Mouse (Mus musculus): Measurements from ENCODE around the gene Ezh1. TPM values are rescaled to one million over a fixed set of nuclear protein-coding genes. Genes with fewer than 3 reads are reported as not detected.

The Ezh1 gene
- polyA plus RNA-seq, 1 experiment from 2014 or later, result 18.6 TPM

DNA sequence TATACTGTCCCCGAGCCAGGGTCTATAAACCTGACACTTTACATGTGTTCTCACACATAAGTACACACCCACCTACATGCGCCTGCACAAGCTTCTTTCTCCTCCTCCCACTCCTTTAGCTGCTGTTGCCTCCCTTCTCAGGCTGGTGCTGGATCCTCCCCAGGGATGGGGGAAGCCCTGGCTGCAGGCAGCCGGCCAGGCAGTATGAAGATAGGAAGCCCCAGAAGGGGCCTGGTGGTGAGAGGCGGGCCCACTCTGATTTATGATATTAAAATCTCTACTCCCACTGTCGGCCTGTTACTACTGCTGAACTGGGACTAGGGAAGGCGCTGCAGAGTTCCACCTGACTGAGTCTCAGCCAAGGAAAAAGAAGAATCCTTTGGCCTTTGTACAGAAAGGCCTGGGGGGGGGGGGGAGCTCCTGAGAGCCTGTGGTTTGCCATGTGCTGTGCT, 33.0 kb upstream of the Ezh1 start:
- Histone ChIP-seq H3K4me2 (ENCODE audit: low read length) (peak overlapping the region; percentile 97), H3K9me3 (replicated peaks; ENCODE audit: low read length) (no peaks in the 10 kb centered on the region), H3K36me3 (ENCODE audit: insufficient read depth, low read length) (0 out of 2 replicates have a peak, but pooled peaks cover 8% of the 10 kb centered on the region), H3K4me1 (replicated peaks; ENCODE audit: insufficient read depth, low read length) (peaks cover 33% of the 10 kb centered on the region), H3K9ac (ENCODE audit: low read depth, low read length) (no peak overlapping the region), H3K27me3 (ENCODE audit: insufficient read depth, low read length) (peaks cover 4% of the 10 kb centered on the region; the same call in 1 of the 2 replicates), H3K4me3 (replicated peaks; ENCODE audit: low read depth, low read length) (no peak overlapping the region), H3K27ac (peak overlapping the region; percentile 90)
- ATAC-seq (replicated peaks; ENCODE audit: low FRiP score, low read depth), result peak; percentile 57
- WGBS, result 3% methylated on average over 6 of the region's 6 CpGs
- TF ChIP-seq CTCF (IDR thresholded peaks at IDR 0.05; ENCODE audit: low read depth), result no peak
- DNase-seq (ENCODE audit: low spot score), result peak; percentile 89

DNA sequence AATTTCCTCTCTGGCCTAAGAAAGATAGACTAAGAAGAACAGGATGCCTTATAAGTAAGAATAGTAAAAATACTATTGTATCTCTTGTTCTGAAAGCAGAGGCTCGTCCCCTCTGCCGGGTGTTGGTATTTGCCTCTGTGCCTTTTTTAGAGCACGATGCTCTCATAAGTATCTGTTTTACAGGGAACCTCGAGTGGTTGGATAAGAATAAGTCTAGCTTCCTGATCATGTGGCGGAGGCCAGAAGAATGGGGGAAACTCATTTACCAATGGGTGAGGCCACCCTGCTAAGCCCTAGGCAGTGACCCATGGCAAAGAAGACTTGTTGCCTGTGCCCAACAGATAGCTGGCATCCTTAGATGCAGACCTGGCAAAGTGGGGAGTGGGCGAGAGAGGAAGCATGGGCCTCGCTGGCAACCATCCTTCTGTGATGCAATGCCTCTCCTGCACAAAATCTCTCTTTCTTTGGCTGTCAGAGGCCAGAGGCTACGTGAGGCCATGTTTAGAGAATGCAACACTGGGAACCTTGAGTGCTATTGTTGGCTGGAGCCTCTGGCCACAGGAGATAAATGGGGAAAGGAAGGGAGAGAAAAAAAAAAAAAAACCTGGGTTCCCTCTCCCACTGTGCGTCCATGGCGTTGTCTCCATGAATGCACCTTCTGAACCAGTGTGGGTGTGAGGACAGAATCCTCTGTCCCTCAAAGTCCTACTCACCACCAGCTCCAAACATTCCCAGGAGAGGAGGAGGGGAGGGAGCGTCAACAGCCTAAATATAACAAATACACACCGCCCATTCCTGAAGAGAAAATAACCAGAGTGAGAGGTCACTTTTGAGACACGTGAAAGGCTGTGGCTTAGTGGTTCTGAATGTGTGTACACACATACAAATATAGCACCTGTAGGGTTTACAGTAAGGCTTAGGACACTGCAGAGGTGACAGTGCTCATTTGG, 29.8 kb upstream of the Ezh1 start:
- Histone ChIP-seq H3K4me1 (replicated peaks; ENCODE audit: insufficient read depth, low read length) (peaks cover 22% of the 10 kb centered on the region), H3K27ac (no peak overlapping the region), H3K4me2 (ENCODE audit: low read length) (no peak overlapping the region), H3K27me3 (ENCODE audit: insufficient read depth, low read length) (no peaks in the 10 kb centered on the region), H3K9me3 (replicated peaks; ENCODE audit: low read length) (no peaks in the 10 kb centered on the region), H3K36me3 (ENCODE audit: insufficient read depth, low read length) (0 out of 2 replicates have a peak, but pooled peaks cover 8% of the 10 kb centered on the region), H3K4me3 (replicated peaks; ENCODE audit: low read depth, low read length) (no peak overlapping the region), H3K9ac (ENCODE audit: low read depth, low read length) (no peak overlapping the region)
- no peak for ATAC-seq (replicated peaks; ENCODE audit: low FRiP score, low read depth)
- TF ChIP-seq CTCF (IDR thresholded peaks at IDR 0.05; ENCODE audit: low read depth), result no peak
- no peak for DNase-seq (ENCODE audit: low spot score)
- WGBS, result 81% methylated on average over 13 of the region's 13 CpGs

DNA sequence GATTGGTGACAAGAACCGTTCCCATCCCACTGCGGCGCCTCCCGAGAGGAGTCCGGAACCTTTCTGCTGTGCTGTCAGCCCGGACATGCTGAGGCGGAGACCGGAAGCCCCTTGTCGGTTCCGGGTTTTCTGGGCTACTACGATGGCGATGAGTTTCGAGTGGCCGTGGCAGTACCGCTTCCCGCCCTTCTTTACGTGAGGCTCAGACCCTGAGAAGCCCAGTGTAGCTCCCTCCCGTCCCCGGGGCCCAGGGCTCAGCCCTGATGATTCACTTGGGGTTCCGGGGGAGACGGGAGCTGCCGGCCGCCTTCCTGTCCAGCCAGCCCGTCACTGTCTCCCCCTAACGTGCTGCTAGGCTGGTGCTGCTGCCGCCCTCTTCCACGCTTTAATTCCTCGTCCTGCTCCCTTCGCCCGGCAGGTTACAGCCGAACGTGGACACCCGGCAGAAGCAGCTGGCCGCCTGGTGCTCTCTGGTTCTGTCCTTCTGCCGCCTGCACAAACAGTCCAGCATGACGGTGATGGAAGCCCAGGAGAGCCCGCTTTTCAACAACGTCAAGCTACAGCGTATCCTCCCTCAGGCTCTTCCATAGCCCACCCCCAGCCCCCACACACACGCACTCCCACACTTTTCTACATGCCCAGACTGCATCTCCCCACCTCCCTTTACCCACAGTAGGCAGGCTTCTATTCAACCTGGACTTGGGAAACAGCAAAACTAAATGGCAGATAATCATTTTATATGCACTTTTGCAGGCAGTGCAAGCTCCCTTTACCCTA, 27.5 kb upstream of the Ezh1 start, which contains the start of gene Vps25:
Gene Vps25, plus strand, starts transcription at position 95 of the 777 bp plus-strand sequence.
- H3K27me3 ChIP-seq (ENCODE audit: insufficient read depth, low read length), result no peaks in the 10 kb centered on the region
- peak within 1 kb of the TSS; percentile 89 for H3K9ac ChIP-seq (ENCODE audit: low read depth, low read length)
- H3K4me3 ChIP-seq (replicated peaks; ENCODE audit: low read depth, low read length), result peak within 1 kb of the TSS; percentile 87
- H3K36me3 ChIP-seq (ENCODE audit: insufficient read depth, low read length), result 0 out of 2 replicates have a peak, but pooled peaks cover 8% of the 10 kb centered on the region
- DNase-seq (ENCODE audit: low spot score), result peak; percentile 93
- peak within 1 kb of the TSS; percentile 72 for H3K4me2 ChIP-seq (ENCODE audit: low read length)
- 0% methylated on average over 40 of the region's 40 CpGs for WGBS
- H3K9me3 ChIP-seq (replicated peaks; ENCODE audit: low read length), result no peaks in the 10 kb centered on the region
- H3K4me1 ChIP-seq (replicated peaks; ENCODE audit: insufficient read depth, low read length), result peaks cover 9% of the 10 kb centered on the region
- H3K27ac ChIP-seq, result peak within 1 kb of the TSS; percentile 93
- peak; percentile 30 for TF ChIP-seq CTCF (IDR thresholded peaks at IDR 0.05; ENCODE audit: low read depth)
- ATAC-seq (replicated peaks; ENCODE audit: low FRiP score, low read depth), result peak; percentile 50; the same call in 1 of the 2 replicates

- Histone ChIP-seq H3K4me2 (ENCODE audit: low read length) (peak overlapping the region; percentile 72), H3K4me1 (replicated peaks; ENCODE audit: insufficient read depth, low read length) (peaks cover 12% of the 10 kb centered on the region), H3K9me3 (replicated peaks; ENCODE audit: low read length) (no peaks in the 10 kb centered on the region), H3K9ac (ENCODE audit: low read depth, low read length) (peak overlapping the region; percentile 89), H3K4me3 (replicated peaks; ENCODE audit: low read depth, low read length) (peak overlapping the region; percentile 87), H3K27me3 (ENCODE audit: insufficient read depth, low read length) (no peaks in the 10 kb centered on the region), H3K36me3 (ENCODE audit: insufficient read depth, low read length) (0 out of 2 replicates have a peak, but pooled peaks cover 8% of the 10 kb centered on the region), H3K27ac (peak overlapping the region; percentile 93)
- WGBS, result 9% methylated on average over 7 of the region's 7 CpGs
- no peak for DNase-seq (ENCODE audit: low spot score)
- ATAC-seq (replicated peaks; ENCODE audit: low FRiP score, low read depth), result no peak
- no peak for TF ChIP-seq CTCF (IDR thresholded peaks at IDR 0.05; ENCODE audit: low read depth)
These were observed 26.7 kb upstream of the Ezh1 start for GRCm38 (mm10) chr11:101252941-101253340.

GRCm38 (mm10) chr11:101251031-101251430, 24.8 kb upstream of the Ezh1 start:
- no peak overlapping the region for H3K4me2 ChIP-seq (ENCODE audit: low read length)
- no peak overlapping the region for H3K9ac ChIP-seq (ENCODE audit: low read depth, low read length)
- no peaks in the 10 kb centered on the region for H3K9me3 ChIP-seq (replicated peaks; ENCODE audit: low read length)
- no peaks in the 10 kb centered on the region for H3K27me3 ChIP-seq (ENCODE audit: insufficient read depth, low read length)
- peaks cover 18% of the 10 kb centered on the region for H3K4me1 ChIP-seq (replicated peaks; ENCODE audit: insufficient read depth, low read length)
- H3K27ac ChIP-seq, result peak overlapping the region; percentile 9; the same call in 1 of the 2 replicates
- TF ChIP-seq CTCF (IDR thresholded peaks at IDR 0.05; ENCODE audit: low read depth), result no peak
- 50% methylated on average over 2 of the region's 2 CpGs for WGBS
- DNase-seq (ENCODE audit: low spot score), result no peak
- no peak for ATAC-seq (replicated peaks; ENCODE audit: low FRiP score, low read depth)
- H3K36me3 ChIP-seq (ENCODE audit: insufficient read depth, low read length), result 0 out of 2 replicates have a peak, but pooled peaks cover 3% of the 10 kb centered on the region
- H3K4me3 ChIP-seq (replicated peaks; ENCODE audit: low read depth, low read length), result no peak overlapping the region

Measured in kidney, postnatal 0 days (tissue).